Comparison of ENCODE assay signal across 7 mouse cellular contexts in the genomic region with DNA sequence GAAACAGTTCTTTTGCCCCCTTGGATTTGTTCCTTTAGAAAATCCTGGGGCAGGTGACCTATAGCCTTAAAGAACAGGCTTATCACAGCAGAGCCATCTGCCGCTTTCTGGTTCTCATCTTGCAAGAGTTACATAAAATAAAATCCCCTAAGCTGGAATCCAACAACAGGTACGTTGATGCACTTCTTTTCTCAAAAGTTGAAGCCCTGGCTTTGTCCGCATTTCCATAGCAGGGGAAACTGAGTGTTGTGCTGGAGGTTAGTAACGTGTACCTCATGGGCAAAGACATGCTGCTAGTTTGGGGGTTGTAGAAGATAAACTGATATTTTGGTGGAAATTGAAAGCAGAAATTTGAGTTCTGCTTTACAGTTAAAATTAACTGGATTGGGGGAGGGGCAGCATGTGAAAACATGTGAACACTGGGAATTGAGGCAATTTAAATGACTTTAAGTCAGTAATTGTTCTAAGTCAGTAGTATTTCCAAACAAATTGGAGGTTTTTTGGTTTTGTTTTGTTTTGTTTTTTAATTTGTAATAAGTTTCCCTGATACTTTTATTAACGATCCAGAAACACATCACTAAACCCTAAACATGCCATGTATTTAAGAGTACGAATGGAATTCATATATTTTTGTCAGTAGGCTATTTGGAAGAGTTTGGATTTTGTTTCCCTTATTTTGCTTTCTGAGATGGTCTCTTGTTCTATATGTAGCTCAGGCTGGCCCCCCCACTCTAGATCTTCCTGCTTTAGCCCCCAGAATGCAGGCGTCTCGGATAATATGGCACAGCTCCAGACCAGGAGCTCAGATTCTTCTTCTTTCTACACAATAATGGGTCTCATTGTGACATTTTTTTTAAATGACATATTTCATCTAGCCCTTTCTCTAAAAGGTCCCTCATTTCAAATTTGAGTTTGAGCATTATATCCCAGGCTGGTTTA. TPM values are rescaled to one million over a fixed set of nuclear protein-coding genes. Genes with fewer than 3 reads are reported as not detected.
DNase-seq lines count a peak whose midpoint lies in the region; ATAC-seq and TF ChIP-seq lines count a peak whose summit lies in the region.

No protein-coding gene starts in this region.

- H3K4me1 ChIP-seq in liver, adult 2 months (ENCODE audit: control insufficient read depth, insufficient read depth, low read length) = peaks cover 18% of the 10 kb centered on the region
- H3K4me1 ChIP-seq in forebrain, embryonic 16.5 days (replicated peaks; ENCODE audit: control insufficient read depth, insufficient read depth, low read length) = peaks cover 42% of the 10 kb centered on the region
- H3K4me1 ChIP-seq in midbrain, embryonic 11.5 days (ENCODE audit: control insufficient read depth, insufficient read depth, low read length) = peaks cover 22% of the 10 kb centered on the region

- ATAC-seq in forebrain, embryonic 16.5 days = no peak
- ATAC-seq in midbrain, embryonic 11.5 days (ENCODE audit: low FRiP score) = no peak

- intact Hi-C loops in gastrocnemius, postnatal 14 days (cut with DNase I; ENCODE audit: low total_unique reads) = no loop called here

- peaks cover 8% of the 10 kb centered on the region; the same call in 1 of the 2 replicates for H3K79me2 ChIP-seq in liver, adult 2 months (ENCODE audit: control insufficient read depth, insufficient read depth, low read length)

- H3K27ac ChIP-seq in liver, adult 2 months (replicated peaks; ENCODE audit: insufficient read depth, low read depth, low read length) = no peak overlapping the region; the same call in 1 of the 2 replicates
- peak overlapping the region; percentile 41; the same call in 1 of the 2 replicates for H3K27ac ChIP-seq in forebrain, embryonic 16.5 days (ENCODE audit: low read length)
- no peak overlapping the region for H3K27ac ChIP-seq in midbrain, embryonic 11.5 days (ENCODE audit: low read depth, low read length)

- peak overlapping the region; percentile 60 for H3K4me2 ChIP-seq in forebrain, embryonic 16.5 days (ENCODE audit: low read length)
- peak overlapping the region; percentile 81 for H3K4me2 ChIP-seq in midbrain, embryonic 11.5 days

- no peak for TF ChIP-seq POLR2A in liver, adult 2 months (IDR thresholded peaks at IDR 0.05; ENCODE audit: extremely low read depth, insufficient read depth, low read length)

- no peaks in the 10 kb centered on the region for H3K9me3 ChIP-seq in forebrain, embryonic 16.5 days (ENCODE audit: control insufficient read depth, low read length)
- H3K9me3 ChIP-seq in midbrain, embryonic 11.5 days (ENCODE audit: control insufficient read depth, low read length) = no peaks in the 10 kb centered on the region

- H3K4me3 ChIP-seq in liver, adult 2 months (ENCODE audit: insufficient read depth, low read depth, low read length) = peak overlapping the region; percentile 42
- peak overlapping the region; percentile 56 for H3K4me3 ChIP-seq in forebrain, embryonic 16.5 days (replicated peaks; ENCODE audit: low read length)
- H3K4me3 ChIP-seq in midbrain, embryonic 11.5 days (ENCODE audit: low read depth, low read length) = peak overlapping the region; percentile 44

- 31% methylated on average over 8 of the region's 8 CpGs for WGBS in liver, adult 2 months
- 30% methylated on average over 8 of the region's 8 CpGs for WGBS in forebrain, embryonic 16.5 days
- WGBS in midbrain, embryonic 11.5 days = 65% methylated on average over 8 of the region's 8 CpGs

- no peak for TF ChIP-seq CTCF in liver, adult 2 months (IDR thresholded peaks at IDR 0.05; ENCODE audit: low read depth, low read length)

- no peaks in the 10 kb centered on the region for H3K27me3 ChIP-seq in liver, adult 2 months (ENCODE audit: control insufficient read depth, insufficient read depth, low read length)
- H3K27me3 ChIP-seq in forebrain, embryonic 16.5 days (replicated peaks; ENCODE audit: control insufficient read depth, insufficient read depth, low read length) = no peaks in the 10 kb centered on the region
- H3K27me3 ChIP-seq in midbrain, embryonic 11.5 days (ENCODE audit: control insufficient read depth, insufficient read depth, low read length) = no peaks in the 10 kb centered on the region

- peaks cover 13% of the 10 kb centered on the region for H3K36me3 ChIP-seq in liver, adult 2 months (ENCODE audit: control insufficient read depth, insufficient read depth, low read length)
- 0 out of 2 replicates have a peak, but pooled peaks cover 3% of the 10 kb centered on the region for H3K36me3 ChIP-seq in forebrain, embryonic 16.5 days (ENCODE audit: control insufficient read depth, insufficient read depth)
- peaks cover 6% of the 10 kb centered on the region for H3K36me3 ChIP-seq in midbrain, embryonic 11.5 days (ENCODE audit: control insufficient read depth, insufficient read depth, low read length)

- peak; percentile 47 for DNase-seq in liver, adult 2 months (ENCODE audit: extremely low read depth, low read depth, low spot score)
- DNase-seq in liver (no peak), adipocyte (ENCODE audit: low spot score) (peak; percentile 65)
- peak; percentile 88 for DNase-seq in midbrain, embryonic 11.5 days (ENCODE audit: low spot score, missing footprints)
- DNase-seq in frontal cortex, postnatal 36 days (ENCODE audit: low spot score in 2 of 2) = no peak
- no peak for DNase-seq in gastrocnemius, postnatal 14 days

- H3K9ac ChIP-seq in liver, adult 2 months (ENCODE audit: low read depth, low read length) = peak overlapping the region; percentile 46; the same call in 1 of the 2 replicates
- H3K9ac ChIP-seq in forebrain, embryonic 16.5 days (replicated peaks; ENCODE audit: low read depth, low read length) = peak overlapping the region; percentile 56
- H3K9ac ChIP-seq in midbrain, embryonic 11.5 days (ENCODE audit: low read length) = peak overlapping the region; percentile 61

RNA-seq across cellular contexts. Expression of a gene that starts 3.4 kb away (rescaled TPM):
- total RNA-seq in liver, adult 2 months (2014; rRNA removed) = 12.6 and 28.1 TPM in 2 replicates
- polyA plus RNA-seq in liver, adult 2 months (2012; rRNA removed) = 11.2 and 19.1 TPM in 2 replicates
- 56.8 and 65.7 TPM in 2 replicates for polyA plus RNA-seq in forebrain, embryonic 16.5 days (2015; fragmentation: Nextera tagmentation; extraction: Ambion mirVana)
- polyA plus RNA-seq in midbrain, embryonic 11.5 days (2014; fragmentation: Nextera tagmentation; extraction: Ambion mirVana) = 44.7 and 47.5 TPM in 2 replicates
- 10 to 100 TPM; 27.3 to 31.1 TPM for total RNA-seq in gastrocnemius, postnatal 14 days (2021)

Comparison
In these comparisons a context has a peak if more than half of its experiments do, and no peak if none do; other contexts are left out.
1. DNase-seq: peak in liver, adult 2 months (single experiment), adipocyte (single experiment) and midbrain, embryonic 11.5 days (single experiment); none in liver (single experiment), frontal cortex, postnatal 36 days (0 of 2) and gastrocnemius, postnatal 14 days (single experiment).
2. Peak in every context shown above with its lines, with median percentiles within 50 percentile points of each other: H3K4me3 ChIP-seq and H3K9ac ChIP-seq.